Mouse (Mus musculus) intestine, postnatal 0 days (tissue): ENCODE measurements around the gene Rrp9. TPM values are rescaled to one million over a fixed set of nuclear protein-coding genes. Genes with fewer than 3 reads are reported as not detected.

Experiments used
- ATAC-seq: fragments of 200-750 bp; cut with Nextera tagmentation; 2 replicates; pipeline ENCODE4 v1.8.0; 2017; ENCODE audit warnings: mild to moderate bottlenecking, moderate TSS enrichment, moderate library complexity
- H3K27ac ChIP-seq: fragments of 300-500 bp; sonication (generic); 2 replicates; pipeline ENCODE4 v1.5.1; 2014; ENCODE audit warnings: mild to moderate bottlenecking, low read depth, low read length, moderate library complexity
- H3K27me3 ChIP-seq: fragments of 300-500 bp; sonication (generic); replicated peaks from 2 replicates; pipeline ENCODE4 v1.6.1; 2014; ENCODE audit warnings: low read length, mixed read lengths; ENCODE audit not compliant: control insufficient read depth, insufficient read depth
- H3K36me3 ChIP-seq: fragments of 300-500 bp; sonication (generic); 2 replicates; pipeline ENCODE4 v1.6.1; 2014; ENCODE audit warnings: mild to moderate bottlenecking, moderate library complexity; ENCODE audit not compliant: control insufficient read depth, insufficient read depth
- H3K4me1 ChIP-seq: fragments of 300-500 bp; sonication (generic); replicated peaks from 2 replicates; pipeline ENCODE4 v1.6.1; 2014; ENCODE audit warnings: antibody characterized with exemption, low read length, mixed read lengths; ENCODE audit not compliant: control insufficient read depth, insufficient read depth
- H3K4me2 ChIP-seq: fragments of 300-500 bp; sonication (generic); replicated peaks from 2 replicates; pipeline ENCODE4 v1.6.1; 2014; ENCODE audit warnings: low read depth, mild to moderate bottlenecking, moderate library complexity
- H3K4me3 ChIP-seq: fragments of 300-500 bp; sonication (generic); 2 replicates; pipeline ENCODE4 v1.5.1; 2014; ENCODE audit warnings: low read depth, low read length
- H3K9ac ChIP-seq: fragments of 300-500 bp; sonication (generic); 2 replicates; pipeline ENCODE4 v1.6.1; 2014; ENCODE audit warnings: mild to moderate bottlenecking, low read depth, low read length
- H3K9me3 ChIP-seq: fragments of 300-500 bp; sonication (generic); 2 replicates; pipeline ENCODE4 v1.6.1; 2016; ENCODE audit warnings: mixed run types; ENCODE audit not compliant: control insufficient read depth
- CTCF ChIP-seq: sonication (generic); IDR thresholded peaks from 2 replicates; pipeline ENCODE4 v1.5.1; 2016; ENCODE audit warnings: low read depth, mild to moderate bottlenecking, control low read depth, antibody characterized with exemption, moderate library complexity
- WGBS: fragments of 180-500 bp; shearing (Covaris S2); extraction: QIAGEN DNeasy Blood & Tissue Kit; methylation state at CpG from one replicate; pipeline ENCODE4 v1.1.7; 2014; 5-methylcytosine and 5-hydroxymethylcytosine counted together
- polyA plus RNA-seq: library from polyadenylated mRNA; unstranded; fragments of >200 nt; fragmentation: Nextera tagmentation; extraction: Ambion mirVana; gene quantifications from 2 replicates; pipeline ENCODE4 v1.2.1, GENCODE M21; 2015

The Rrp9 gene
- polyA plus RNA-seq, 1 experiment from 2014 or later: 17.7 TPM

DNA sequence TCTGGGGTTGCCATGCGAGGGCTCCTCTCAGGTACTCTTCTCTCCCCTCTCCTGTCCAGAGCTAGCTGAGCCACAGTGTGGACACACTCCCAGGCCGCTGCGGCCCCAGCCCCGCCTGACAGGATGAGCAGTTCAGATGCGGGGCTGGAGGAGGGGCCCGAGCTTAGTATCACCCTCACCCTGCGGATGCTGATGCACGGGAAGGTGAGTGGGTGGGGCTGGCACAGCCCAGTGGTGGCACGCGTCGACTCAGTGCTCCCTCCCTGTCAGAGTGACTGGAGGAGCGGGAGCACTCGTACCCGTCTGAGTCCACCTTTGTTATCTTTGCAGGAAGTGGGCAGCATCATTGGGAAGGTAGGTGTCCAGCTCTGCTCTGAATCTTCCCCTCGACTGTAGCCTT, 15.8 kb upstream of the Rrp9 start:
- H3K27me3 ChIP-seq: peaks cover 6% of the 10 kb centered on the region; the same call in 1 of the 2 replicates
- H3K4me2 ChIP-seq: no peak overlapping the region
- ATAC-seq: no peak
- no peak overlapping the region for H3K9ac ChIP-seq
- 73% methylated on average over 15 of the region's 15 CpGs for WGBS
- H3K36me3 ChIP-seq: no peaks in the 10 kb centered on the region; the same call in 1 of the 2 replicates
- no peaks in the 10 kb centered on the region for H3K4me1 ChIP-seq
- H3K4me3 ChIP-seq: no peak overlapping the region
- no peaks in the 10 kb centered on the region for H3K9me3 ChIP-seq
- TF ChIP-seq CTCF: no peak
- H3K27ac ChIP-seq: no peak overlapping the region

DNA sequence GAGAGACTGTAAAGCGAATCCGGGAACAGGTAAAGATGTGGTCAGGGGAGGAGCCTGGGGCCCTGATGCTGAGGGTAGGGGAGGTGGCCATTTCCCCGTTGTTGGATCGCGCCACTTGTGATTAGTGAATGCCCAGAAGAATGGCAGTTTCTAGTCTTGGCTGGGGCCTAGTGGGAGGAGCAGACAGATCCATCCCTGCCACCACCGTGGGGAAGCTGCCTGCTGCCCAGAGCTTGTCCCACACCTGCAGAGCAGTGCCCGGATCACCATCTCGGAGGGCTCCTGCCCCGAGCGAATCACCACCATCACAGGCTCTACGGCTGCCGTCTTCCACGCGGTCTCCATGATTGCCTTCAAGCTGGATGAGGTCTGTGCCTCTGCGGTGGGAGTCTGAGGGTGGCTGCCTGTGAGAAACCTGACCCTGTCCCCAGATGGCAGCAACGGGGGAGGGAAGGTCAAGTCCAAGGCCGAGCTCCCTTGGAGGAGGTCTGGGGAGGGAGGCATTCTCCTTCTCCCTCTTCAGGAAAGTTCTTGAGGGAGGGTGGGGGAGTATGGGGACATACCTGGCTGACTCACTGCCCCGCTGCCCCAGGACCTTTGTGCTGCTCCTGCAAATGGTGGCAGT, 15.2 kb upstream of the Rrp9 start:
- H3K4me1 ChIP-seq: no peaks in the 10 kb centered on the region
- no peak overlapping the region for H3K9ac ChIP-seq
- H3K27me3 ChIP-seq: peaks cover 12% of the 10 kb centered on the region; the same call in 1 of the 2 replicates
- H3K36me3 ChIP-seq: no peaks in the 10 kb centered on the region; the same call in 1 of the 2 replicates
- TF ChIP-seq CTCF: no peak
- H3K4me3 ChIP-seq: no peak overlapping the region
- no peak overlapping the region for H3K4me2 ChIP-seq
- ATAC-seq: no peak
- no peaks in the 10 kb centered on the region for H3K9me3 ChIP-seq
- WGBS: 84% methylated on average over 18 of the region's 18 CpGs
- H3K27ac ChIP-seq: no peak overlapping the region

DNA sequence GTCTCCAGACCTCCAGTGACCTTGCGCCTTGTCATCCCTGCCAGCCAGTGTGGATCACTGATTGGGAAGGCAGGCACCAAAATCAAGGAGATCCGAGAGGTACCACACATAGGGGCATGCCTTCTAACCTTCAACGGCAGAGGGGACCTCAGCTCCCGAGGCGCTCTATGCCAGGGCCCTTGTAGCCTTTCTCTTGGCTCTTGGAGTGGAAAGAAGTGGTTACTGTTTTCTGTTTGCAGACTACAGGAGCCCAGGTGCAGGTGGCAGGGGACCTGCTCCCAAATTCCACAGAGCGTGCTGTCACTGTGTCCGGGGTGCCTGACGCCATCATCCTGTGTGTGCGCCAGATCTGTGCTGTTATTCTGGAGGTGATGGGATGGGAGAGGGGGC, 14.7 kb upstream of the Rrp9 start:
- WGBS: 95% methylated on average over 9 of the region's 9 CpGs
- no peak for ATAC-seq
- no peak overlapping the region for H3K9ac ChIP-seq
- H3K36me3 ChIP-seq: no peaks in the 10 kb centered on the region; the same call in 1 of the 2 replicates
- no peak overlapping the region for H3K4me2 ChIP-seq
- TF ChIP-seq CTCF: no peak
- no peak overlapping the region for H3K27ac ChIP-seq
- H3K9me3 ChIP-seq: no peaks in the 10 kb centered on the region
- no peak overlapping the region for H3K4me3 ChIP-seq
- H3K27me3 ChIP-seq: peaks cover 17% of the 10 kb centered on the region; the same call in 1 of the 2 replicates
- no peaks in the 10 kb centered on the region for H3K4me1 ChIP-seq

- no peaks in the 10 kb centered on the region for H3K9me3 ChIP-seq
- no peak for ATAC-seq
Observed at GRCm38 (mm10) chr9:106461641-106462429, 13.9 kb upstream of the Rrp9 start.

DNA sequence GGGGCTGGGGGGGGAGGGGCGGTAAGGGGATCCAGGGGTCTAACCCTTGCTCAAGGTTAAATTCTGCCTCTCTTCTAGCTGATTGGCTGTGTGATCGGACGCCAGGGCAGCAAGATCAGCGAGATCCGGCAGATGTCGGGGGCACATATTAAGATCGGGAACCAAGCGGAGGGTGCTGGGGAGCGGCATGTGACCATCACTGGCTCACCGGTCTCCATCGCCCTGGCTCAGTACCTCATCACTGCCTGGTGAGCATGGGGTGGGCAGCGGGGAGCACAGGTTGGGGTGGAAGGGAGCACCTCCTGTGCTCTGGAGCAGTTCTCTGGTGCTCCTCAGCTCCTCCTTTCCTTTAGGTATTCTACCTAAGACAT, 13.3 kb upstream of the Rrp9 start:
- ATAC-seq: no peak
- H3K27me3 ChIP-seq: peaks cover 19% of the 10 kb centered on the region; the same call in 1 of the 2 replicates
- no peak overlapping the region for H3K4me3 ChIP-seq
- H3K9me3 ChIP-seq: no peaks in the 10 kb centered on the region
- no peak overlapping the region for H3K4me2 ChIP-seq
- no peaks in the 10 kb centered on the region for H3K4me1 ChIP-seq
- no peaks in the 10 kb centered on the region; the same call in 1 of the 2 replicates for H3K36me3 ChIP-seq
- no peak overlapping the region for H3K27ac ChIP-seq
- H3K9ac ChIP-seq: no peak overlapping the region
- WGBS: 95% methylated on average over 12 of the region's 12 CpGs
- TF ChIP-seq CTCF: no peak

More at GRCm38 (mm10) chr9:106461641-106462429, 13.9 kb upstream of the Rrp9 start:
- H3K4me3 ChIP-seq: no peak overlapping the region
- 90% methylated on average over 16 of the region's 16 CpGs for WGBS
- no peak overlapping the region for H3K4me2 ChIP-seq
- H3K9ac ChIP-seq: no peak overlapping the region
- peaks cover 19% of the 10 kb centered on the region; the same call in 1 of the 2 replicates for H3K27me3 ChIP-seq
- no peaks in the 10 kb centered on the region; the same call in 1 of the 2 replicates for H3K36me3 ChIP-seq
- no peaks in the 10 kb centered on the region for H3K4me1 ChIP-seq
- no peak for TF ChIP-seq CTCF
- H3K27ac ChIP-seq: no peak overlapping the region
